Mouse (Mus musculus): ENCODE data around the gene Loxl1. TPM values are rescaled to one million over a fixed set of nuclear protein-coding genes. Genes with fewer than 3 reads are reported as not detected.

The Loxl1 gene
- total and polyA plus RNA-seq, 3 experiments, result not detected

DNA sequence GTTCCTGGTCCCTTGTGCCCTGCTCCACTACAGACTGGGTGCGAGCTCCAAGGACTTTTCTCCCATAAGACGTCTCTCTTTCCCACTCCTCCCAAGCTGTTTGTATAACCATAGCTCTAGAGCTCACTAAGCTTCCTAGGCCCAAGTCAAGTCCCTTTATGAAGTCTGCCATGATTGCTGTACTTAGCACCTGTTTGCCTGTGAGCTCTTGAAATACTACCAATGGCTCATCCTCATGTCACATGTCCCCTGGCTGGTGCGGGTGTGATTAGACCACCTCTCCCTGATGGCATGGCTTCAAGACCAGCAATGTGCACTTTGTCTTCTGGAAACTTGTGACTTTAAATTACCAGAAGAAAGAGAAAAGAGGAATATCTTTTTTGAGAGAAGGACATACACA, 17.6 kb downstream of the Loxl1 start:
- Histone ChIP-seq H3K27ac (ENCODE audit: insufficient read depth, low read depth) (no peak overlapping the region), H3K9ac (ENCODE audit: insufficient read depth, low read depth) (no peak overlapping the region), H3K36me3 (replicated peaks in 1 of 2; ENCODE audit: control insufficient read depth in 1 of 2, insufficient read depth in 1 of 2, low read length in 1 of 2) (no peaks in the 10 kb centered on the region), H3K27me3 (replicated peaks) (peaks cover 11% of the 10 kb centered on the region), H3K4me2 (ENCODE audit: insufficient read depth, low read depth, poor library complexity, severe bottlenecking) (no peak overlapping the region), H3K4me1 (ENCODE audit: control insufficient read depth in 1 of 2, insufficient read depth in 2 of 2) (peaks cover 0 to 4% of the 10 kb centered on the region in 2 experiments; a peak in 1 of 4 replicates), H3K9me3 (replicated peaks; ENCODE audit: low read length) (no peaks in the 10 kb centered on the region), H3K4me3 (replicated peaks in 1 of 3; ENCODE audit: low read depth in 2 of 3, low read length in 2 of 3, poor library complexity in 1 of 3) (no peak overlapping the region), H3K79me2 (replicated peaks; ENCODE audit: control insufficient read depth, extremely low read depth, insufficient read depth, poor library complexity, severe bottlenecking) (no peaks in the 10 kb centered on the region)
- in situ Hi-C loops (cut with MboI; ENCODE audit: low pct_ligation_motif_present, low pct_unique_long_range_greater_than_20kb, low sequenced_read_pairs) (no loop called here), dilution Hi-C loops (cut with MboI; ENCODE audit: extremely low pct_ligation_motif_present, extremely low pct_unique_long_range_greater_than_20kb, low sequenced_read_pairs) (no loop called here)
- DNase-seq (ENCODE audit: extremely low read depth), result no peak
- TF ChIP-seq RAD21 (IDR thresholded peaks at IDR 0.05; ENCODE audit: low read depth, low read length), result no peak
- no peak for TF ChIP-seq IRF4 (IDR thresholded peaks at IDR 0.05; ENCODE audit: low read depth, low read length)
- TF ChIP-seq MAFK (IDR thresholded peaks at IDR 0.05; ENCODE audit: insufficient replicate concordance, low read length), result no peak
- TF ChIP-seq POLR2AphosphoS2 (IDR thresholded peaks at IDR 0.05; ENCODE audit: low read depth, low read length), result no peak
- no peak for TF ChIP-seq POLR2A (IDR thresholded peaks at IDR 0.05; ENCODE audit: low read depth, low read length)
- TF ChIP-seq UBTF (IDR thresholded peaks at IDR 0.05; ENCODE audit: low read depth, low read length), result no peak
- TF ChIP-seq GABPA (IDR thresholded peaks at IDR 0.05; ENCODE audit: insufficient replicate concordance, low read depth, low read length), result no peak
- no peak for TF ChIP-seq ZC3H11A (IDR thresholded peaks at IDR 0.05; ENCODE audit: low read depth, low read length)
- no peak for TF ChIP-seq ZKSCAN1 (IDR thresholded peaks at IDR 0.05; ENCODE audit: borderline replicate concordance, low read depth, low read length)
- no peak for TF ChIP-seq SIN3A (IDR thresholded peaks at IDR 0.05; ENCODE audit: low read length)
- TF ChIP-seq CHD2 (IDR thresholded peaks at IDR 0.05; ENCODE audit: low read length), result no peak
- TF ChIP-seq MEF2A (IDR thresholded peaks at IDR 0.05; ENCODE audit: borderline replicate concordance, low read depth, low read length), result no peak
- TF ChIP-seq MAZ (IDR thresholded peaks at IDR 0.05; ENCODE audit: low read depth, low read length), result no peak
- TF ChIP-seq ELF1 (IDR thresholded peaks at IDR 0.05; ENCODE audit: low read depth, low read length), result no peak
- TF ChIP-seq ETS1 (conservative IDR thresholded peaks at IDR 0.05; ENCODE audit: low read depth, low read length), result no peak
- TF ChIP-seq CHD1 (IDR thresholded peaks at IDR 0.05; ENCODE audit: low read depth, low read length), result no peak
- no peak for TF ChIP-seq PAX5 (IDR thresholded peaks at IDR 0.05; ENCODE audit: low read length)
- TF ChIP-seq NRF1 (IDR thresholded peaks at IDR 0.05; ENCODE audit: low read depth, low read length), result no peak
- TF ChIP-seq USF2 (conservative IDR thresholded peaks at IDR 0.05; ENCODE audit: low read depth, low read length), result no peak
- no peak for TF ChIP-seq ZNF384 (IDR thresholded peaks at IDR 0.05; ENCODE audit: low read depth, low read length)

DNA sequence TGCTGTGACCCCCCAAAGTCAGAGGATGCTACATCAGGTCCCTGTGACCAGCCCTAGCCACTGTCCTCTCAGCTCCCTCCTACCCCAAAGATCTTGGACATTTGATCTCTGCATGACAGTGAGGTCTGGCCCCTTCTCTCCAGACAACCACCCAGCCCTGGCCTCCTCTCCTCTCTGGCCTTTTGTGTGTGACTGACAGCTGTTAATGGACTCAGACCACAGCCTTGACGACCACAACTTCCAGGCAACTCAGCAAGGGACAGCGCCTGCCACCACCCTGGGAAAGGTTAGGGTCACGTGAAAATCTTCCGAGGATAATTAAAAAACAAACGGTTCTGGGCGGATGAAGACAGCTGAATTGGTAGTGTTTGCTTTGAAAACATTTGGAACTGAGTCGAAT, 18.5 kb downstream of the Loxl1 start:
- TF ChIP-seq ZC3H11A (IDR thresholded peaks at IDR 0.05; ENCODE audit: low read depth, low read length) (no peak), MXI1 (IDR thresholded peaks at IDR 0.05; ENCODE audit: low read depth, low read length) (no peak), RCOR1 (conservative IDR thresholded peaks at IDR 0.05; ENCODE audit: low read depth, low read length) (no peak), USF1 (IDR thresholded peaks at IDR 0.05; ENCODE audit: low read depth, low read length) (no peak), CTCF (conservative IDR thresholded peaks at IDR 0.05 in 1 of 2, IDR thresholded peaks at IDR 0.05 in 1 of 2; ENCODE audit: low read depth in 2 of 2, low read length in 2 of 2) (no peak), POLR2A (IDR thresholded peaks at IDR 0.05; ENCODE audit: low read depth, low read length) (no peak), TBP (conservative IDR thresholded peaks at IDR 0.05; ENCODE audit: low read depth, low read length) (no peak), NELFE (IDR thresholded peaks at IDR 0.05; ENCODE audit: low read depth, low read length) (no peak), MYC (IDR thresholded peaks at IDR 0.05; ENCODE audit: low read depth, low read length) (no peak), JUND (conservative IDR thresholded peaks at IDR 0.05; ENCODE audit: low read depth, low read length) (no peak), PAX5 (IDR thresholded peaks at IDR 0.05; ENCODE audit: low read length) (no peak), JUN (IDR thresholded peaks at IDR 0.05; ENCODE audit: insufficient read depth, low read depth, low read length) (no peak), RAD21 (IDR thresholded peaks at IDR 0.05; ENCODE audit: low read depth, low read length) (no peak), ELF1 (IDR thresholded peaks at IDR 0.05; ENCODE audit: low read depth, low read length) (no peak), NRF1 (IDR thresholded peaks at IDR 0.05; ENCODE audit: low read depth, low read length) (no peak)
- no peak for DNase-seq (ENCODE audit: extremely low read depth)
- Histone ChIP-seq H3K4me1 (ENCODE audit: control insufficient read depth in 1 of 2, insufficient read depth in 2 of 2) (peaks cover 0 to 4% of the 10 kb centered on the region in 2 experiments; a peak in 1 of 4 replicates), H3K4me3 (replicated peaks in 1 of 3; ENCODE audit: low read depth in 2 of 3, low read length in 2 of 3, poor library complexity in 1 of 3) (no peak overlapping the region), H3K9me3 (replicated peaks; ENCODE audit: low read length) (no peaks in the 10 kb centered on the region), H3K36me3 (replicated peaks in 1 of 2; ENCODE audit: control insufficient read depth in 1 of 2, insufficient read depth in 1 of 2, low read length in 1 of 2) (no peaks in the 10 kb centered on the region), H3K9ac (ENCODE audit: insufficient read depth, low read depth) (no peak overlapping the region), H3K4me2 (ENCODE audit: insufficient read depth, low read depth, poor library complexity, severe bottlenecking) (no peak overlapping the region), H3K27me3 (replicated peaks) (peaks cover 11% of the 10 kb centered on the region), H3K79me2 (replicated peaks; ENCODE audit: control insufficient read depth, extremely low read depth, insufficient read depth, poor library complexity, severe bottlenecking) (no peaks in the 10 kb centered on the region), H3K27ac (ENCODE audit: insufficient read depth, low read depth) (no peak overlapping the region)
- dilution Hi-C loops (cut with MboI; ENCODE audit: extremely low pct_ligation_motif_present, extremely low pct_unique_long_range_greater_than_20kb, low sequenced_read_pairs), result no loop called here
- in situ Hi-C loops (cut with MboI; ENCODE audit: low pct_ligation_motif_present, low pct_unique_long_range_greater_than_20kb, low sequenced_read_pairs), result no loop called here

All from CH12.LX (cell line).